Mouse (Mus musculus) limb, embryonic 12.5 days (tissue): ENCODE results near the gene Upp2. TPM values are rescaled to one million over a fixed set of nuclear protein-coding genes. Genes with fewer than 3 reads are reported as not detected.
A peak's percentile ranks its signal among the peaks of the same experiment; 100 is the strongest.

Source experiments
- ATAC-seq: fragments of 200-750 bp; cut with Nextera tagmentation; 2 replicates; pipeline ENCODE4 v1.8.0; 2017; ENCODE audit warnings: low read depth, moderate TSS enrichment; ENCODE audit not compliant: insufficient number of reproducible peaks, insufficient read depth, low FRiP score, low TSS enrichment
- H3K27ac ChIP-seq: fragments of 300-500 bp; sonication (generic); 2 replicates; pipeline ENCODE4 v1.5.1; 2016; ENCODE audit warnings: mild to moderate bottlenecking, moderate library complexity
- H3K27me3 ChIP-seq: fragments of 300-500 bp; sonication (generic); 2 replicates; pipeline ENCODE4 v1.6.1; 2016; ENCODE audit warnings: mild to moderate bottlenecking, moderate library complexity
- H3K36me3 ChIP-seq: fragments of 300-500 bp; sonication (generic); 2 replicates; pipeline ENCODE4 v1.6.1; 2016; ENCODE audit warnings: mild to moderate bottlenecking, moderate library complexity
- H3K4me1 ChIP-seq: fragments of 300-500 bp; sonication (generic); replicated peaks from 2 replicates; pipeline ENCODE4 v1.6.1; 2016
- H3K4me2 ChIP-seq: fragments of 300-500 bp; sonication (generic); 2 replicates; pipeline ENCODE4 v1.6.1; 2016; ENCODE audit warnings: mild to moderate bottlenecking, moderate library complexity
- H3K4me3 ChIP-seq: fragments of 300-500 bp; sonication (generic); replicated peaks from 2 replicates; pipeline ENCODE4 v1.5.1; 2016; ENCODE audit warnings: mild to moderate bottlenecking
- H3K9ac ChIP-seq: fragments of 300-500 bp; sonication (generic); replicated peaks from 2 replicates; pipeline ENCODE4 v1.6.1; 2016; ENCODE audit warnings: mild to moderate bottlenecking, moderate library complexity
- H3K9me3 ChIP-seq: fragments of 300-500 bp; sonication (generic); 2 replicates; pipeline ENCODE4 v1.6.1; 2016; ENCODE audit warnings: mild to moderate bottlenecking, moderate library complexity
- WGBS: fragments of 180-500 bp; shearing (Covaris S2); methylation state at CpG from one replicate; pipeline ENCODE4 v1.1.7; 2016; 5-methylcytosine and 5-hydroxymethylcytosine counted together
- polyA plus RNA-seq: library from polyadenylated mRNA; unstranded; fragments of >200 nt; fragmentation: Nextera tagmentation; extraction: Ambion mirVana; gene quantifications from 2 replicates; pipeline ENCODE4 v1.2.1, GENCODE M21; 2016

The Upp2 gene
- polyA plus RNA-seq, 1 experiment from 2014 or later, result 10.4 TPM

GRCm38 (mm10) chr2:58711491-58711890 lies 144.4 kb downstream of the Upp2 start:
- Histone ChIP-seq H3K4me3 (no peak overlapping the region), H3K4me1 (no peaks in the 10 kb centered on the region), H3K9ac (no peak overlapping the region), H3K27ac (peak overlapping the region; percentile 56; the same call in 1 of the 2 replicates), H3K4me2 (no peak overlapping the region), H3K9me3 (no peaks in the 10 kb centered on the region), H3K36me3 (no peaks in the 10 kb centered on the region), H3K27me3 (no peaks in the 10 kb centered on the region)
- peak; percentile 37; the same call in 1 of the 2 replicates for ATAC-seq
- 73% methylated on average over 2 of the region's 2 CpGs for WGBS

GRCm38 (mm10) chr2:58711935-58712334 lies 144.8 kb downstream of the Upp2 start:
- Histone ChIP-seq H3K36me3 (no peaks in the 10 kb centered on the region), H3K4me1 (no peaks in the 10 kb centered on the region), H3K4me3 (no peak overlapping the region), H3K4me2 (no peak overlapping the region), H3K27me3 (no peaks in the 10 kb centered on the region), H3K27ac (peak overlapping the region; percentile 56; the same call in 1 of the 2 replicates), H3K9me3 (no peaks in the 10 kb centered on the region), H3K9ac (no peak overlapping the region)
- ATAC-seq, result peak; percentile 84; the same call in 1 of the 2 replicates
- WGBS, result 42% methylated on average over 5 of the region's 5 CpGs

- H3K9ac ChIP-seq, result no peak overlapping the region
- no peaks in the 10 kb centered on the region for H3K36me3 ChIP-seq
- H3K27ac ChIP-seq, result no peak overlapping the region
- peaks cover 7% of the 10 kb centered on the region; the same call in 1 of the 2 replicates for H3K9me3 ChIP-seq
- no peak for ATAC-seq
- H3K4me3 ChIP-seq, result no peak overlapping the region
- H3K27me3 ChIP-seq, result no peaks in the 10 kb centered on the region
- H3K4me1 ChIP-seq, result no peaks in the 10 kb centered on the region
- 39% methylated on average over 3 of the region's 3 CpGs for WGBS
- no peak overlapping the region for H3K4me2 ChIP-seq
Measured at GRCm38 (mm10) chr2:58717898-58718297, 150.8 kb downstream of the Upp2 start.

- 31% methylated on average over 4 of the region's 4 CpGs for WGBS
- Histone ChIP-seq H3K27me3 (no peaks in the 10 kb centered on the region), H3K4me1 (no peaks in the 10 kb centered on the region), H3K4me3 (no peak overlapping the region), H3K36me3 (no peaks in the 10 kb centered on the region), H3K4me2 (no peak overlapping the region), H3K27ac (no peak overlapping the region), H3K9ac (no peak overlapping the region), H3K9me3 (no peaks in the 10 kb centered on the region)
- ATAC-seq, result no peak
Measured at GRCm38 (mm10) chr2:58737192-58737820, 170.2 kb downstream of the Upp2 start.

- Histone ChIP-seq H3K4me2 (no peak overlapping the region), H3K4me1 (no peaks in the 10 kb centered on the region), H3K27me3 (no peaks in the 10 kb centered on the region; the same call in 1 of the 2 replicates), H3K4me3 (no peak overlapping the region), H3K36me3 (no peaks in the 10 kb centered on the region), H3K27ac (no peak overlapping the region), H3K9ac (no peak overlapping the region), H3K9me3 (no peaks in the 10 kb centered on the region)
- no peak for ATAC-seq
- 92% methylated on average over 1 of the region's 1 CpGs for WGBS
Measured at GRCm38 (mm10) chr2:58741213-58741612, 174.1 kb downstream of the Upp2 start.

- 95% methylated on average over 4 of the region's 4 CpGs for WGBS
- no peak for ATAC-seq
Measured at GRCm38 (mm10) chr2:58742026-58742425, 174.9 kb downstream of the Upp2 start.

GRCm38 (mm10) chr2:58743446-58743845 lies 176.3 kb downstream of the Upp2 start:
- Histone ChIP-seq H3K27me3 (no peaks in the 10 kb centered on the region; the same call in 1 of the 2 replicates), H3K9me3 (no peaks in the 10 kb centered on the region), H3K4me3 (no peak overlapping the region), H3K9ac (no peak overlapping the region), H3K36me3 (no peaks in the 10 kb centered on the region), H3K4me1 (no peaks in the 10 kb centered on the region), H3K27ac (no peak overlapping the region), H3K4me2 (no peak overlapping the region)
- 77% methylated on average over 3 of the region's 3 CpGs for WGBS
- no peak for ATAC-seq

More at GRCm38 (mm10) chr2:58742026-58742425, 174.9 kb downstream of the Upp2 start:
- no peaks in the 10 kb centered on the region; the same call in 1 of the 2 replicates for H3K27me3 ChIP-seq
- no peaks in the 10 kb centered on the region for H3K9me3 ChIP-seq
- no peak overlapping the region for H3K4me3 ChIP-seq
- H3K4me2 ChIP-seq, result no peak overlapping the region
- no peaks in the 10 kb centered on the region for H3K4me1 ChIP-seq
- H3K9ac ChIP-seq, result no peak overlapping the region
- no peak overlapping the region for H3K27ac ChIP-seq
- no peaks in the 10 kb centered on the region for H3K36me3 ChIP-seq

GRCm38 (mm10) chr2:58747483-58748229 lies 180.6 kb downstream of the Upp2 start:
- Histone ChIP-seq H3K36me3 (no peaks in the 10 kb centered on the region), H3K27ac (no peak overlapping the region), H3K27me3 (no peaks in the 10 kb centered on the region; the same call in 1 of the 2 replicates), H3K4me3 (no peak overlapping the region), H3K4me2 (no peak overlapping the region), H3K4me1 (no peaks in the 10 kb centered on the region), H3K9me3 (peaks cover 3% of the 10 kb centered on the region; the same call in 1 of the 2 replicates), H3K9ac (no peak overlapping the region)
- 0 out of 2 replicates have a peak, but pooled peaks have one; percentile 31 for ATAC-seq
- WGBS, result 64% methylated on average over 11 of the region's 11 CpGs

GRCm38 (mm10) chr2:58748296-58748695 lies 181.2 kb downstream of the Upp2 start:
- 83% methylated on average over 5 of the region's 5 CpGs for WGBS
- Histone ChIP-seq H3K36me3 (no peaks in the 10 kb centered on the region), H3K9ac (no peak overlapping the region), H3K4me2 (no peak overlapping the region), H3K9me3 (peaks cover 3% of the 10 kb centered on the region; the same call in 1 of the 2 replicates), H3K4me3 (no peak overlapping the region), H3K4me1 (no peaks in the 10 kb centered on the region), H3K27ac (no peak overlapping the region), H3K27me3 (no peaks in the 10 kb centered on the region; the same call in 1 of the 2 replicates)
- no peak for ATAC-seq

- H3K27ac ChIP-seq, result no peak overlapping the region
- H3K4me2 ChIP-seq, result no peak overlapping the region
- no peaks in the 10 kb centered on the region for H3K27me3 ChIP-seq
- H3K9ac ChIP-seq, result no peak overlapping the region
- no peaks in the 10 kb centered on the region for H3K36me3 ChIP-seq
- 30% methylated on average over 2 of the region's 2 CpGs for WGBS
- no peaks in the 10 kb centered on the region for H3K4me1 ChIP-seq
- H3K4me3 ChIP-seq, result no peak overlapping the region
- no peak for ATAC-seq
- peaks cover 3% of the 10 kb centered on the region; the same call in 1 of the 2 replicates for H3K9me3 ChIP-seq
Measured at GRCm38 (mm10) chr2:58752891-58753290, 185.8 kb downstream of the Upp2 start.

GRCm38 (mm10) chr2:58754736-58755135 lies 187.6 kb downstream of the Upp2 start:
- no peak overlapping the region for H3K9ac ChIP-seq
- H3K4me1 ChIP-seq, result no peaks in the 10 kb centered on the region
- WGBS, result 81% methylated on average over 3 of the region's 3 CpGs
- no peak overlapping the region for H3K27ac ChIP-seq
- H3K27me3 ChIP-seq, result no peaks in the 10 kb centered on the region
- peaks cover 3% of the 10 kb centered on the region; the same call in 1 of the 2 replicates for H3K9me3 ChIP-seq
- no peaks in the 10 kb centered on the region for H3K36me3 ChIP-seq
- H3K4me2 ChIP-seq, result no peak overlapping the region
- no peak for ATAC-seq
- no peak overlapping the region for H3K4me3 ChIP-seq
